Mouse (Mus musculus) cortical plate, adult 2 months (tissue): ENCODE measurements at regions not wholly inside any gene's neighbourhood (a gene's known extent, or its start where the extent isn't known, plus 50 kb on each side); places are given as distances from the start of the nearest gene placed in this dataset.

Source experiments
- CTCF ChIP-seq: fragments of 200-500 bp; IDR thresholded peaks from 2 replicates; pipeline ENCODE4 v1.5.1; 2011; ENCODE audit warnings: mild to moderate bottlenecking, control low read depth, low read length; ENCODE audit not compliant: insufficient read depth; ENCODE audit errors: extremely low read depth
- POLR2A ChIP-seq: fragments of 200-500 bp; IDR thresholded peaks from 2 replicates; pipeline ENCODE4 v1.6.1; 2011; ENCODE audit warnings: mild to moderate bottlenecking, low read length, control low read depth; ENCODE audit not compliant: insufficient read depth; ENCODE audit errors: extremely low read depth

- TF ChIP-seq POLR2A (no peak), CTCF (no peak)
Measured at GRCm38 (mm10) chr1:42415817-42416538, 279.6 kb upstream of the Pou3f3 start.
